Mouse (Mus musculus) liver, embryonic 14.5 days (tissue): ENCODE data around the gene Fam84b. TPM values are rescaled to one million over a fixed set of nuclear protein-coding genes. Genes with fewer than 3 reads are reported as not detected.

ENCODE experiments used
- ATAC-seq: fragments of 200-750 bp; cut with Nextera tagmentation; 2 replicates; pipeline ENCODE4 v1.8.0; 2017; ENCODE audit warnings: moderate number of reproducible peaks, mild to moderate bottlenecking, moderate library complexity; ENCODE audit not compliant: insufficient read depth
- DNase-seq, 3 experiments: peaks; one replicate each; pipeline ENCODE4 v3.0.0-alpha.2; 2012 to 2013; ENCODE audit warnings: low read depth in 3 of 3, low spot score in 3 of 3
- H3K27ac ChIP-seq: fragments of 300-500 bp; sonication (generic); 2 replicates; pipeline ENCODE4 v1.5.1; 2014; ENCODE audit warnings: moderate library complexity, mild to moderate bottlenecking, control low read depth, inconsistent platforms
- H3K27me3 ChIP-seq: fragments of 300-500 bp; sonication (generic); 2 replicates; pipeline ENCODE4 v1.6.1; 2014; ENCODE audit warnings: mild to moderate bottlenecking, low read length, moderate library complexity; ENCODE audit not compliant: control insufficient read depth, insufficient read depth
- H3K36me3 ChIP-seq: fragments of 300-500 bp; sonication (generic); replicated peaks from 2 replicates; pipeline ENCODE4 v1.6.1; 2014; ENCODE audit warnings: low read depth; ENCODE audit not compliant: control insufficient read depth, insufficient read depth
- H3K4me1 ChIP-seq, 2 experiments: fragments of 200-500 bp in 1 of 2; fragments of 300-500 bp in 1 of 2; sonication (generic) in 1 of 2; replicated peaks; 2 replicates each; pipeline ENCODE4 v1.6.1; 2012 to 2014; ENCODE audit warnings: antibody characterized with exemption in 1 of 2, inconsistent platforms in 1 of 2, low read length in 1 of 2; ENCODE audit not compliant: control insufficient read depth in 2 of 2, insufficient read depth in 2 of 2
- H3K4me2 ChIP-seq: fragments of 300-500 bp; sonication (generic); 2 replicates; pipeline ENCODE4 v1.6.1; 2014; ENCODE audit warnings: low read depth, mild to moderate bottlenecking, control low read depth, moderate library complexity
- H3K4me3 ChIP-seq, 2 experiments: fragments of 200-500 bp in 1 of 2; fragments of 300-500 bp in 1 of 2; sonication (generic) in 1 of 2; 2 replicates each; pipeline ENCODE4 v1.5.1; 2012 to 2014; ENCODE audit warnings: low read depth in 2 of 2, low read length in 2 of 2, mild to moderate bottlenecking in 2 of 2, control low read depth in 1 of 2, inconsistent platforms in 1 of 2, moderate library complexity in 1 of 2; ENCODE audit not compliant: insufficient read depth in 1 of 2
- H3K9ac ChIP-seq: fragments of 300-500 bp; sonication (generic); replicated peaks from 2 replicates; pipeline ENCODE4 v1.6.1; 2014; ENCODE audit warnings: mild to moderate bottlenecking, control low read depth, moderate library complexity
- H3K9me3 ChIP-seq: fragments of 300-500 bp; sonication (generic); 2 replicates; pipeline ENCODE4 v1.6.1; 2016; ENCODE audit warnings: low read length, mixed read lengths; ENCODE audit not compliant: control insufficient read depth
- CTCF ChIP-seq: IDR thresholded peaks from 2 replicates; pipeline ENCODE4 v1.5.1; 2016; ENCODE audit warnings: antibody characterized with exemption, low read depth, control low read depth
- EP300 ChIP-seq: IDR thresholded peaks from 2 replicates; pipeline ENCODE4 v1.6.1; 2016; ENCODE audit warnings: antibody characterized with exemption, low read depth
- WGBS: fragments of 180-500 bp; shearing (Covaris S2); extraction: QIAGEN DNeasy Blood & Tissue Kit; methylation state at CpG from one replicate; pipeline ENCODE4 v1.1.7; 2014; ENCODE audit not compliant: insufficient replicate concordance; 5-methylcytosine and 5-hydroxymethylcytosine counted together
- polyA plus RNA-seq, 2 experiments: library from polyadenylated mRNA; depleted of rRNA in 1 of 2; stranded (reverse) in 1 of 2; unstranded in 1 of 2; fragments of >200 nt; fragmentation: Nextera tagmentation in 1 of 2; extraction: Ambion mirVana in 1 of 2; gene quantifications; 2 replicates each; pipeline versions ENCODE4 v1.2.1 to v1.2.3; 2012 to 2014

Gene Fam84b
- polyA plus RNA-seq, 2 experiments, result 1.6 to 2.5 TPM

GRCm38 (mm10) chr15:60818500-60818899, 35.1 kb downstream of the Fam84b start:
- DNase-seq, result no peak
- Histone ChIP-seq H3K4me3 (no peak overlapping the region), H3K27ac (no peak overlapping the region), H3K27me3 (no peaks in the 10 kb centered on the region; the same call in 1 of the 2 replicates), H3K4me1 (peaks cover 0 to 2% of the 10 kb centered on the region in 2 experiments; a peak in 1 of 4 replicates), H3K9me3 (no peaks in the 10 kb centered on the region), H3K36me3 (no peaks in the 10 kb centered on the region), H3K4me2 (no peak overlapping the region), H3K9ac (no peak overlapping the region)
- TF ChIP-seq EP300 (no peak), CTCF (no peak)
- WGBS, result 52% methylated on average over 1 of the region's 1 CpGs
- no peak for ATAC-seq

GRCm38 (mm10) chr15:60816478-60816877, 37.1 kb downstream of the Fam84b start:
- Histone ChIP-seq H3K27ac (no peak overlapping the region), H3K4me2 (no peak overlapping the region), H3K36me3 (no peaks in the 10 kb centered on the region), H3K9me3 (no peaks in the 10 kb centered on the region), H3K9ac (no peak overlapping the region), H3K4me1 (no peaks in the 10 kb centered on the region; a peak in 1 of 4 replicates), H3K27me3 (no peaks in the 10 kb centered on the region), H3K4me3 (no peak overlapping the region)
- ATAC-seq, result no peak
- DNase-seq, result no peak
- 55% methylated on average over 1 of the region's 1 CpGs for WGBS
- TF ChIP-seq EP300 (no peak), CTCF (no peak)

GRCm38 (mm10) chr15:60814542-60814941, 39.0 kb downstream of the Fam84b start:
- no peak for DNase-seq
- Histone ChIP-seq H3K36me3 (no peaks in the 10 kb centered on the region), H3K4me3 (no peak overlapping the region), H3K4me2 (no peak overlapping the region), H3K27ac (no peak overlapping the region), H3K27me3 (no peaks in the 10 kb centered on the region), H3K9me3 (no peaks in the 10 kb centered on the region), H3K9ac (no peak overlapping the region), H3K4me1 (no peaks in the 10 kb centered on the region)
- ATAC-seq, result no peak
- TF ChIP-seq EP300 (no peak), CTCF (no peak)
- 46% methylated on average over 3 of the region's 3 CpGs for WGBS

GRCm38 (mm10) chr15:60793041-60793673, 60.4 kb downstream of the Fam84b start:
- Histone ChIP-seq H3K4me1 (no peaks in the 10 kb centered on the region), H3K4me3 (no peak overlapping the region), H3K27me3 (no peaks in the 10 kb centered on the region), H3K36me3 (no peaks in the 10 kb centered on the region), H3K4me2 (no peak overlapping the region), H3K9ac (no peak overlapping the region), H3K27ac (no peak overlapping the region), H3K9me3 (no peaks in the 10 kb centered on the region)
- TF ChIP-seq CTCF (no peak), EP300 (no peak)
- peak in 2 of 3 experiments; percentile 5 to 20 for DNase-seq
- no peak for ATAC-seq

GRCm38 (mm10) chr15:60789084-60789483, 64.5 kb downstream of the Fam84b start:
- TF ChIP-seq CTCF (no peak), EP300 (no peak)
- DNase-seq (no peak), ATAC-seq (no peak)
- H3K36me3 ChIP-seq, result no peaks in the 10 kb centered on the region
- H3K4me2 ChIP-seq, result no peak overlapping the region
- H3K4me3 ChIP-seq, result no peak overlapping the region
- no peaks in the 10 kb centered on the region for H3K27me3 ChIP-seq
- no peak overlapping the region for H3K9ac ChIP-seq
- H3K4me1 ChIP-seq, result no peaks in the 10 kb centered on the region
- no peak overlapping the region for H3K27ac ChIP-seq
- 45% methylated on average over 1 of the region's 1 CpGs for WGBS
- H3K9me3 ChIP-seq, result no peaks in the 10 kb centered on the region
